Mouse (Mus musculus): ENCODE measurements around the gene Fads2. TPM values are rescaled to one million over a fixed set of nuclear protein-coding genes. Genes with fewer than 3 reads are reported as not detected.
A peak's percentile ranks its signal among the peaks of the same experiment; 100 is the strongest.

The Fads2 gene
- polyA plus RNA-seq, 1 experiment: 91.5 TPM

DNA sequence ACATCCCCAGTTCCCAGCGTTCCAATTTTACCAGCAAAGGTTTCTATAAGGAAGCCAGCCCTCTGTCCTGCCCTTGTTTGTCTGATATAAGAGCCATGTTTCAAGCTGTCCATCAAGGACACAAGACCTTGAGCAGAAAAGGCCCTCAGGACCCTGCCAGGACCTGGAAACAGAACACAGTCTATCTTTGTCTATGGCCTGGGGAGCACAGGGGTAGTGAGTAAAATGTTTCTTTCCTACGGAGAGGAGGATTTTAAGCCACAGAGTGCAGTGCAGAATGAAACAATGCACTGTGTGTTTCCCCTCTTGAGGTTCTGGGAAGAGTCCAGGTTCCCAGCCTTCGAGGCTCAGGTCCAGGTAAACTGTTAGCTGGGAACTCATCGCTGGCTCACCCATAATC lies 14.6 kb downstream of the Fads2 start:
- Histone ChIP-seq H3K36me3 (ENCODE audit: control insufficient read depth, insufficient read depth, low read length) (no peaks in the 10 kb centered on the region), H3K4me3 (ENCODE audit: control insufficient read depth, low read depth, low read length) (no peak overlapping the region), H3K4me1 (ENCODE audit: control insufficient read depth, insufficient read depth, low read length) (peaks cover 14% of the 10 kb centered on the region), H3K27me3 (ENCODE audit: control insufficient read depth, insufficient read depth, low read length) (no peaks in the 10 kb centered on the region), H3K27ac (ENCODE audit: control insufficient read depth, insufficient read depth, low read depth, low read length) (no peak overlapping the region)
- no peak for TF ChIP-seq CTCF (IDR thresholded peaks at IDR 0.05; ENCODE audit: control insufficient read depth, insufficient read depth, insufficient replicate concordance, low read depth, low read length)
- TF ChIP-seq POLR2A (IDR thresholded peaks at IDR 0.05; ENCODE audit: control insufficient read depth, low read depth, low read length): no peak

DNA sequence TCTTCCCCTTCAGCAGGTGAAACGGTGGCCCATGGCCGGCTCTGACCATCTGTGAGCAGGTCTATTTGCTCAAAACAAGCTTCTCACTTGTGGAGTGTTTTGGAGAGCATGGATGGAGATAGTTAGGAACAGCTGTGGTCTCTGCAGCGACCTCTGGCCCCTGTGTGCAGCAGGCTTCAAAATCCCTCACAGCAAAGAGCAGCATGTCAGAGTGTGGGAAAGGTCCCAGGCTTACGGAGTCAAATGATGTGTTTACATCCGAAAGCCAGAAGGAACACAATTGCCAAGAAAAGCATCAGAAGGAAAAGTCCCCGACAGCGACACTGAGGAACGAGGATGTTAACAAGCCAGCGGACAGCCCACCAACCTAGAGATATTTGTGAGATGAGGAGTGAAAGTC lies 16.1 kb downstream of the Fads2 start:
- no peak overlapping the region for H3K4me3 ChIP-seq (ENCODE audit: control insufficient read depth, low read depth, low read length)
- H3K4me1 ChIP-seq (ENCODE audit: control insufficient read depth, insufficient read depth, low read length): peaks cover 6% of the 10 kb centered on the region
- H3K27me3 ChIP-seq (ENCODE audit: control insufficient read depth, insufficient read depth, low read length): no peaks in the 10 kb centered on the region
- H3K27ac ChIP-seq (ENCODE audit: control insufficient read depth, insufficient read depth, low read depth, low read length): no peak overlapping the region
- H3K36me3 ChIP-seq (ENCODE audit: control insufficient read depth, insufficient read depth, low read length): no peaks in the 10 kb centered on the region
- no peak for TF ChIP-seq CTCF (IDR thresholded peaks at IDR 0.05; ENCODE audit: control insufficient read depth, insufficient read depth, insufficient replicate concordance, low read depth, low read length)
- no peak for TF ChIP-seq POLR2A (IDR thresholded peaks at IDR 0.05; ENCODE audit: control insufficient read depth, low read depth, low read length)

DNA sequence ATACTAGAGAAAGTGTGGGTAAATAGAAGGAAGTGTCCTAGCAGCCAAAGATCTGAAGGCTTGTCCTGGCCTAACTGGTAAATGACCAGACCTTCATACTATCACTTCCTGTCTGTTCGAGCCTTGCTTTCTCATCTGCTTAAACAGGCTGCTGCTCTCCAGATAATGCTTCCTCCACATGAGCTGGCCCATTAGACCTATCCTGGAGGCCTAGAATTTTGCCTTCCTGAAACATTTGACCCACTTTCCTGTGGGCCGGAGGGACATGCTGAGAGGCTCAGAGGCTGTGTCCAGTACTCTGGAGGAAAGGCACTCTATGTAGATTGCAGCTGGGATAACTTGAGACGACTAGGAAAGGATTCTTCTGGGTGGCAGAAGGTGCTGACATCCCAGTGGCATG lies 19.4 kb downstream of the Fads2 start:
- no peak overlapping the region for H3K27ac ChIP-seq (ENCODE audit: control insufficient read depth, insufficient read depth, low read depth, low read length)
- H3K27me3 ChIP-seq (ENCODE audit: control insufficient read depth, insufficient read depth, low read length): no peaks in the 10 kb centered on the region
- no peaks in the 10 kb centered on the region for H3K36me3 ChIP-seq (ENCODE audit: control insufficient read depth, insufficient read depth, low read length)
- no peaks in the 10 kb centered on the region for H3K4me1 ChIP-seq (ENCODE audit: control insufficient read depth, insufficient read depth, low read length)
- no peak overlapping the region for H3K4me3 ChIP-seq (ENCODE audit: control insufficient read depth, low read depth, low read length)
- TF ChIP-seq CTCF (IDR thresholded peaks at IDR 0.05; ENCODE audit: control insufficient read depth, insufficient read depth, insufficient replicate concordance, low read depth, low read length): no peak
- no peak for TF ChIP-seq POLR2A (IDR thresholded peaks at IDR 0.05; ENCODE audit: control insufficient read depth, low read depth, low read length)

DNA sequence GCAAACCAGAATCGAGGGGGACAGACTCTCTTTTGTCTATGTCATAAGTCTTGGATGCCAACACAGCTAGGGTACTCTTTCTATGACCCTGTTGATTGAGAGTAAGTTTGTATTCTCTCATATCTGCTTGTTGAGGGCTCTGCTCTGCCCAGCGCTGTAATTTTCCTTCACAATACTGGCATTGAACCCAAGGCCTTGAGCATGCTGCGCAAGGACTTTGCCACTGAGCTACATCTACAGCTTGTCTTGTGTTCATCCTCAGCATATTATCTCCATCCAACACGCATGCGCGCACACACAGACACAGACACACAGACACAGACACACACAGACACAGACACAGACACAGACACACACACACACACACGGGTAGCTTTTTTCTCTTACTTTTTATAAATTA lies 21.2 kb downstream of the Fads2 start:
- no peak for TF ChIP-seq CTCF (IDR thresholded peaks at IDR 0.05; ENCODE audit: control insufficient read depth, insufficient read depth, insufficient replicate concordance, low read depth, low read length)
- no peak for TF ChIP-seq POLR2A (IDR thresholded peaks at IDR 0.05; ENCODE audit: control insufficient read depth, low read depth, low read length)

DNA sequence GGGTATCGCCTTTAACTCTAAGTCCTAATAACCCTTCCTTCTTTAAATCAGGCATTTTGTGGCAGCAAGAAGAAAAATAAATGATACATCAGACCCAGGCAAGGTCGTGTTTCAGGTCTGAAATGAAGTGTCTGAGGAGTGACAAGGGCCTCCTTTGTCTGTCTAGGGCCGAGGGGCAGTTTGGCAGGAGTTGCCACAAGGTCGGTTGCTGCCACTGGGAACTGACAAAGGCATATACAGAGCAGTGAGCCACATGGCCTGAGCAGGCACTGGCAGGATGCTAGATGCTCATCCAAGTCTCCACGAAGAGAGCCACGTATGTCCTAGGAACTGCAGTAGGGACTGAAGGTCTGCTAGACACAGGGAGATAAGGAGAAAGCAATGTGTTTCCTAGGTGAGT lies 23.2 kb downstream of the Fads2 start:
- H3K36me3 ChIP-seq (ENCODE audit: control insufficient read depth, insufficient read depth, low read length): no peaks in the 10 kb centered on the region
- TF ChIP-seq POLR2A (IDR thresholded peaks at IDR 0.05; ENCODE audit: control insufficient read depth, low read depth, low read length): no peak
- TF ChIP-seq CTCF (IDR thresholded peaks at IDR 0.05; ENCODE audit: control insufficient read depth, insufficient read depth, insufficient replicate concordance, low read depth, low read length): no peak
- no peaks in the 10 kb centered on the region for H3K4me1 ChIP-seq (ENCODE audit: control insufficient read depth, insufficient read depth, low read length)
- H3K27me3 ChIP-seq (ENCODE audit: control insufficient read depth, insufficient read depth, low read length): no peaks in the 10 kb centered on the region
- no peak overlapping the region for H3K4me3 ChIP-seq (ENCODE audit: control insufficient read depth, low read depth, low read length)
- H3K27ac ChIP-seq (ENCODE audit: control insufficient read depth, insufficient read depth, low read depth, low read length): peak overlapping the region; percentile 22; the same call in 1 of the 2 replicates

More for the DNA sequence above, 21.2 kb downstream of the Fads2 start:
- no peaks in the 10 kb centered on the region for H3K4me1 ChIP-seq (ENCODE audit: control insufficient read depth, insufficient read depth, low read length)
- H3K27ac ChIP-seq (ENCODE audit: control insufficient read depth, insufficient read depth, low read depth, low read length): no peak overlapping the region
- H3K27me3 ChIP-seq (ENCODE audit: control insufficient read depth, insufficient read depth, low read length): no peaks in the 10 kb centered on the region
- H3K4me3 ChIP-seq (ENCODE audit: control insufficient read depth, low read depth, low read length): no peak overlapping the region
- H3K36me3 ChIP-seq (ENCODE audit: control insufficient read depth, insufficient read depth, low read length): no peaks in the 10 kb centered on the region

DNA sequence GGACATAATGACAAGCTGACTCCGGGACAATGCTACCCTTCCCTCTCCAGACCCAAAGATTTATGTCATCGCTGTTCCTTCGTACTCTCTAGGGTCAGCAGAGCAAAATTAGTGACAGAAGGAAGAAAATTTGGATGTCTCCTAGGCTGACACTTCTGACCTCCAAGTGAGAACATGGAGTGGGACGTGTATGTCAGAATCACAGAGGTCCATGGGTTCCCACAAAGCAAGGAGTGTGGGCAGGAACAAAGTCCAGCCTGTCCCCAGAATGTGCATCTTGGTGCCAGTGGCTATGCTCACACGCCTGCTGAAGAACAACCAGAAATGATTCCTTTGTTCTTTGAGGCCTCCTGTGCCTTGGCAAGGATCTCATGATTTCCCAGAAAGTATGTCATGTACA lies 28.4 kb downstream of the Fads2 start:
- Histone ChIP-seq H3K27ac (ENCODE audit: control insufficient read depth, insufficient read depth, low read depth, low read length) (no peak overlapping the region), H3K27me3 (ENCODE audit: control insufficient read depth, insufficient read depth, low read length) (no peaks in the 10 kb centered on the region), H3K36me3 (ENCODE audit: control insufficient read depth, insufficient read depth, low read length) (no peaks in the 10 kb centered on the region), H3K4me1 (ENCODE audit: control insufficient read depth, insufficient read depth, low read length) (no peaks in the 10 kb centered on the region; the same call in 1 of the 2 replicates), H3K4me3 (ENCODE audit: control insufficient read depth, low read depth, low read length) (no peak overlapping the region)
- TF ChIP-seq POLR2A (IDR thresholded peaks at IDR 0.05; ENCODE audit: control insufficient read depth, low read depth, low read length) (no peak), CTCF (IDR thresholded peaks at IDR 0.05; ENCODE audit: control insufficient read depth, insufficient read depth, insufficient replicate concordance, low read depth, low read length) (no peak)

DNA sequence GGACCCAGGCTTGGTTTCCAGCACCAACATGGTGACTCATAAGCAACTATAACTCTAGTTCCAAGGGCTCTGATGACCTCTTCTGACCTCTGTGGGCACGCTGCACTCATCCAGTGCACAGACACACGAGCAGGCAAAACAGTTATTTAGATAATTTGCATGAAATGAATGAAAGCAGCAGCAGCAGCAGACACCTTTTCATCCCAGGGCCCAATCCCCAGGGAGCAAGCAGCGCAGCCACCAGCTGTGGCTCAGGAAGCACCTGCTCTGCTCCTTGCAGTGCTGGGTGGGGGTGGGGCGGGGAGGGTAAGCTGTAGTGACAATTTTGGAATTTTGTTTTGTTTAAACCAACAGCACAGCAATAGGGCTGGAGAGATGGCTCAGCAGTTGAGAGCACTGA lies 29.7 kb downstream of the Fads2 start:
- H3K27ac ChIP-seq (ENCODE audit: control insufficient read depth, insufficient read depth, low read depth, low read length): no peak overlapping the region
- no peaks in the 10 kb centered on the region for H3K27me3 ChIP-seq (ENCODE audit: control insufficient read depth, insufficient read depth, low read length)
- H3K4me3 ChIP-seq (ENCODE audit: control insufficient read depth, low read depth, low read length): no peak overlapping the region
- no peaks in the 10 kb centered on the region; the same call in 1 of the 2 replicates for H3K4me1 ChIP-seq (ENCODE audit: control insufficient read depth, insufficient read depth, low read length)
- no peaks in the 10 kb centered on the region for H3K36me3 ChIP-seq (ENCODE audit: control insufficient read depth, insufficient read depth, low read length)
- TF ChIP-seq CTCF (IDR thresholded peaks at IDR 0.05; ENCODE audit: control insufficient read depth, insufficient read depth, insufficient replicate concordance, low read depth, low read length) (no peak), POLR2A (IDR thresholded peaks at IDR 0.05; ENCODE audit: control insufficient read depth, low read depth, low read length) (no peak)

DNA sequence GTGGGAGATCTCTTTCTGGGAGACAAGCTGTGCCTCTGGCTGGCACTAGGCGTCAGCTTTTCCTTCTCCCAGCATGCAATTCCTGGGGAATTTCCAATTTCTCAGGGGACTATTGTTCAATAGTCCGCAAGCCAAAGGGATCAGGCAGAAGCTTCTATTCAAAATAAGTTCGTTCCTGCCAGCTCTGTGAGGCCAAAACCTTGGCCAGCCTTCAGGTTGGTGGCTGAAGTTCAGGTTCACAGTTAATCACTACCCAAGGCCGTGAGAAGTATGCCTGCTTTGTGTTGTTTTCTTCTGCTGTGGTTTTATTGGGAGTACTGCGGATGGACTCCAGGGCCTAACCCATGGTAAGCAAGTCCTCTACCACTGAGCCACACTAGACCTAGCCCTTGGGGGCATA lies 30.4 kb downstream of the Fads2 start:
- TF ChIP-seq POLR2A (IDR thresholded peaks at IDR 0.05; ENCODE audit: control insufficient read depth, low read depth, low read length) (no peak), CTCF (IDR thresholded peaks at IDR 0.05; ENCODE audit: control insufficient read depth, insufficient read depth, insufficient replicate concordance, low read depth, low read length) (no peak)
- H3K27ac ChIP-seq (ENCODE audit: control insufficient read depth, insufficient read depth, low read depth, low read length): no peak overlapping the region
- no peak overlapping the region for H3K4me3 ChIP-seq (ENCODE audit: control insufficient read depth, low read depth, low read length)
- H3K27me3 ChIP-seq (ENCODE audit: control insufficient read depth, insufficient read depth, low read length): no peaks in the 10 kb centered on the region
- H3K4me1 ChIP-seq (ENCODE audit: control insufficient read depth, insufficient read depth, low read length): no peaks in the 10 kb centered on the region; the same call in 1 of the 2 replicates
- H3K36me3 ChIP-seq (ENCODE audit: control insufficient read depth, insufficient read depth, low read length): no peaks in the 10 kb centered on the region

Measured in testis, adult 2 months (tissue).